Mouse (Mus musculus): Measurements from ENCODE around the gene Rel. TPM values are rescaled to one million over a fixed set of nuclear protein-coding genes. Genes with fewer than 3 reads are reported as not detected.
"Not testable (repeated sequence)": the region's sequence is repeated elsewhere in the genome, so short reads cannot be mapped to it uniquely, and the experiment has no call there.

The Rel gene
- total RNA-seq (2021), result 1 to 10 TPM; 2.2 to 2.5 TPM
- long read RNA-seq, experiment 1, partial matches to known transcripts, result 0 of 1 reads
- long read RNA-seq, experiment 1, other reads (novel, unspliced or antisense), result 1 of 1 reads
- long read RNA-seq, experiment 2, result 0 reads

DNA sequence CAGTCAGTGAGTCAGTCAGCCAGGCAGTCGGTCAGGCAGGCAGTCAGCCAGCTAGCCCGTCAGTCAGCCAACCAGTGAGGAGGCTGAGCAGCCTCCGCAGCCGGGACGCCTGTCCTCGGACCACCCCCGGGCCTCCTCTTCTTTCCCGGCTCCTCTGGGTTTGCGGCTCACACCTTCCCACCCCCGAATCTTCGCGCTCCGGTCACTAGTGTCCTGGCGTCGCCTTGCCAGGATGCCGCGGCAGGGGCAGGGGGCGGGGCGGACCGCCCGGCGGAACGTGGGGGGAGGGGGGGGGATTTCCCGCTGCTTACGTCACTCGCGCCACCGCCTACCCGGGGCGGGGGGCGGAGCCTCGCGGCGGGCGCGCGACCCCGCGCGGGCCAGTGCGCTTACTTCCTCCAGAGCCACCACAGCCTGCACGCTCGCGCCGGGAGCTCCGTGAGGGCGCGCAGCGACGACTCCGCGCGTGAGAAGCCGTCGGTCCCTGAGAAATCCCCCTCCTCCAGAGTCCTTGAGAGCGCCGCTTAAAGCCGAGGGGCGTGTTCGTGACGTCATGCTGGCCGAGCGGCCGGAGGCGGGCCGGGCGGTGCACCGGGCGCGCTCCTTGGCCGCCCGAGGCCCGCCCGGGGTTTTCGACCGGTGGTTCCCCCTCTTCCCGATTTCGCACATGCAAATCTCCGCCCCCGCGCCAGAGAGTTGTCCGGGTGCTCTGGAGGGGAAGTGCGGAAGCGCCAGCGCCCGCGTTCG lies at the start of gene Rel:
Gene Rel (minus strand): TSS at position 211 of the 747 bp plus-strand sequence.
- DNase-seq, result peak; percentile 96

DNA sequence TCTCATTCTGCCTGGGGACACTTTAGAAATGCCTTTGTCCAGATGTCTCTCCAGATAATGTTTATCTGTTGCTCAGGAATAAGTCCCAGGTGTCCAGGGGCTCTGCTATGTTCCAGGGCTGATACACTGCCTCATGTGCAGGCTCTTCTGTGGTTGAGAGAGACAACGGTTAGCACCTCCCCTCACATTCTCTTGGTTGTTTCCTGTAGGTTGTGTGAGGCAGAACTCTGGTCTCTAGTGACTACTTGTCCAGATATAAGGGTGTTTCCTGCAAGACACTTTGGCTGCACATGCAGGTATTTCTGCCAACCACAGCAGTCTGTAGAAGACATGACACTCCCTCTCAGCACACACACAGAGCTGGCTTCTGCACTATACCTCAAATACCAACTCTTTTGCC lies 48.0 kb upstream of the Rel start:
- DNase-seq, result no peak

DNA sequence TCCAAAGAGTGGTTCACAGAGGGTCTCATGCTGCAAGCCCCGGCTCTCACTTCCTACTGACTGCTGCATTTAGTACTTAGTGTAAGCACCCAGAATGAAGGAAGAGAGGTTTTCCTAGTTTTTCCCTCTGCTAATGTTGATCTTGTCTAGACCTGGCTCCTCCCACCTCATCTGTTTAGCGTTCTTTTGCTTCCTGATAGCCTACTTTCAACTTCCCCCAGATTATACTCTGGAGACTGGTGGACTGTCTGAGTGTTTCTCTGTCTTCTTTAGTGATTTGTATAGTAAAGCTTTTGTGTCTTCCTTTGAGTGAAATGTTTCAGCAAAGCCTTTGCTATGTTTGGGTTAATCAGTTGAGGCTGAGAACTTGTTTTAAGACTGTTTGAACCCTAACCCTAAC lies 40.0 kb upstream of the Rel start:
- DNase-seq, result no peak

DNA sequence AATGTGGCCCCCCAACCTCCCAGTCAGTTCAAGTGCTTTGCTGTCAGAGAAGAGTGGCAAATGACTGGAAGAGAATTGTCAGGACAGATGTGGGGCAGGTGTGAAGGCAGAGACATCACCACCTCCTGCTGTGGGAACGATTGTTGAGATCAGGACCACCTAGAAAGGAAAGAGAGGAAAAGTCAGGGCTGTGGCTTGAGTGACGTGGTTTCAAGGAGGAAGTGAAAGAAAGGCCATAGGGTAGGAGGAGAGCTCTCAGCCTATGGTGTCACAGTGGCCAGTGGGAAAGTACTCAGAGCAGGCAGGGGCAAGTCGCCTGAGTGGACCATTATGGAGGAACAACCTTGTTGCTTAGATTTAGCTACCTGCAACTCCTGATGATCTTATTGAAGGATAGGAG lies 34.9 kb upstream of the Rel start:
- DNase-seq, result no peak

DNA sequence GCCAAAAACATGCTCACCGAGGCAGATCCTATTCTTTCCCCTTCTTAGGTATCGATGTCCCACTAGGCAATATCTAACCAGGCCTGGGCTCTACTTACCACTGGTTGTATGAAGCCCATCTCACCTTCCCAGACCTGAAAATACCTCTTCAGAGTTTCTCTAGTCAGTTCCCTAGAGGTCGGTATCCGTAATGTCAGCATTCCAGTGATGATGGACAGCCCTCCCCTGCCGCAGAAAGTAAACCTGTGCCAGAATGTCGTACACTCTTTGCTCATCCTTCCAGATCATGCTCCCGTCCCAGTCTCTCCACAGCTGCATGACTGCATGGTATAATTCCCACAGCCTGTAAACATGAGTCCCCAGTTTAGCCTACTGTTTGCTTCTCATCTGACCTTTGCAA lies 32.4 kb upstream of the Rel start:
- DNase-seq, result no peak

DNA sequence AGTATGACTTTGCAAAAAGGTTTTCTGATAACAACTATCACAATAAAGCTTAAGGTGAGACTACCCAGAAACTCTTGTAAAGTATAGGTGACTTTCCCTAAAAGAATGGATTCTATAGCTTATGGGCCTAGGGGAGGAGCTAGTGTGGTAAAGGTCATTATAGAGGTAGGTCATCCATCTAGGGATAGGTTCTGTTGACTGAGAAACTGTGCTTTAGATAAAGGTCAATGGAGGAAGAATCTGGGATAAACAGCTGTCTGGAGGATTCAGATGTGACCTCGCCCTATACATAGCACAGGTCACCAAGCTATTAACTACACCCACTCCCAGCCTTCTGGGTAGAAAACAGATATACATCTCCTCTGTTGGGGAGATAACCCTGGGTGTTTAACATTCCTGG lies 31.5 kb upstream of the Rel start:
- DNase-seq, result no peak

DNA sequence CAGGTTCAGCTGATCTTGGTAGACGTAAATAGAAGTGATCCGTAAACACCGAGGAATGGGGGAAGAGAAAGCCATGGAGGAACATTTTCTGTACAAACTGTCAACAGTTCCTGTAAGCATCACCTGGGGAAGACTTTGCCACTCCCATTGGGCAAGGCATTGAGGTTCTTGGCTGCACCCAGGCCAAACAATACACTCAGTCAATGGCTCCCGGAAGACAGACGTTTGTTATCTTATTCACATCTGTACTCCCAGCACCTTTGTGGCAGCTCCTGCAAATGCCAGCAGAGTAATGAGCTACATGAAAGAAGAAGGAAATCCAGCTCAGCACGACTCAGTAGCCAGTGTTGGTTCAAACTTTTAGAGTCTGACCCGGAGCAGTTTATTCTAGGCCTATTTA lies 31.1 kb upstream of the Rel start:
- DNase-seq, result no peak

DNA sequence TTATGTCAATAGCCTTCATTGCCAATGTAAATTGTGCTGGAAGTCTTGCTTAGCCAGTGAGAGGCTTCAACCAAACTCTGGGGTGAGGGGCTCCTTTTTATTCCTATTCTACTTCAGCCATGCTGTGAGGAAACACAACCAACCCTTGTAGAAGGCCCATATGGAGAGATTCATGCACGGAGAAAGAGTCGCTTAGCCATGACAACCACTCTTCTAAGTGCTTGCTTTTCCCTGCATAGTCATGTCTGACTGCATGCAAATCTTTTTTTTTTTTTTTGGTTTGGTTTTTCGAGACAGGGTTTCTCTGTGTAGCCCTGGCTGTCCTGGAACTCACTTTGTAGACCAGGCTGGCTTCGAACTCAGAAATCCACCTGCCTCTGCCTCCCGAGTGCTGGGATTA lies 12.9 kb upstream of the Rel start:
- not testable (repeated sequence) for DNase-seq

DNA sequence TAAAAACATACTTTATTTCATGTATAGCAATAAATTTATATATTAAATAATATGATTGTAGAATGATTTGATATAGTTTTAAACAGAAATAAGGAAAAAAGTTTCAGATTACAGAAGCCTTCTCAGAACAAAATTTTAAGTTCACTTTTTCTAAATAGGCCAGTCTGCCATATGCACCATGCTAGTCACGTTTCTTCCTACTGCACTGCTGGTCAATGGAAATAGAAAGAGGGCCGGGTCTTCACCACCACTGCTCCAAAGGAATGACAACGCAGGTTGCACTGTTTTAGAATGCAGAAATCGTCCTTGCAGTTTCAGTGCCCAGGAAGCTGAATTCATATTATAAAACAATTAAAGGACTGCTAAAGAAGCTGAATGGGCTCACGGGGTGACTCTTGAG lies 12.3 kb upstream of the Rel start:
- DNase-seq, result no peak

DNA sequence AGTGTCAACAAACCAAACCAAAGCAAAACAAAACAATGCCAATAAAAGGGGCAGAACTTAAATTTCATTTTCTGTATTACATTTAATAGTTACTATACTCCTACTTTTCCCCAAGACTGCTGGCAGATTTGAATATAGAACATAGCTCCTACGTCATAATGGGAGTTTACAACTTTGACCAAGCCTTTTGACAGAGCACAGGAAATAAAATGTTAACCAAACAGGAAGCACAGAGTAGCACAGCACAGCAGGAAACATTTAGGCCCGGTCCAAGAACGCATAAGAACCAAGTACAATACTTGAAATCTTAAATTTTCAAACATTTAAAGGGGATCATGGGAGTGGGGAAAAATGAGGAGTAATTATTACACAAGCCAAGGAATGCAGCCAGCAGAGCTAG lies 11.3 kb upstream of the Rel start:
- no peak for DNase-seq

DNA sequence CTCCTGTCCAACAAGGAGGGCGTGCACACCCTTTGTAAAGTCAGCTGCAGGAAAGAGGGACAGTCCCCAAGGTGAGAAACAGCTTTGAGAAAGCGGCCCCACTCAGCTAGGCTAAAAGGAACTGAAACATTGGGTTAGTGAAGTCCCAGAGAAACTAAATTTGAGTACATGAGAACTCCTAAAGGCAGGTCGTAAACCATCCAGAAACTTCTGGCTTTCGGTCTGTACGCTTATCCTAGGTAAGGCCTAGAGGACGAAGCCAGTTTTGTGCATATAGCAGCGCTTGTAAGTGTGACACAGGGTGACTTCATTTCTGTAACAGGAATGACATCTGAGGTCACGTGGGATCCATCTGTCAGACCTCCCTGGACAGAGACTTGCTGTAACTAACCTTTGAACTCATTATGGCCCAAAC lies 8.0 kb upstream of the Rel start:
- DNase-seq, result no peak

DNA sequence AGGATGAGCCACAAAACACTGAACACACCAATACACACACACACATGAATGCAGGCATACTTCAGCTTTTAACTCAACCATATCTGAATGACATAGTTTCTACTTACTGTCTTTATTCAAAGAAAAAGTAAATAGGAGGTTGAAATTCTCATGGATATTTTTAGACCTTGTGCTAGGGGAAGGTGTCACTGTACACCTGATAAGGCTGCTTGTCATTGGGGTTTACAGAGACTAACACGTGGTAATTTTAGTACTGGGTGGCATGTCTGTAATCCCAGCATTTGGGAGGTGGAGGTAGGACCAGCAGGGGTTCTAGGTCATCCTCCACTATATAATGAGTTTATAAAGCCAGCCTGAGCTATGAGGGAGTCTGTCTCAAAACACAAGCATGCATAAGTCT lies 1.7 kb upstream of the Rel start:
- no peak for DNase-seq

DNA sequence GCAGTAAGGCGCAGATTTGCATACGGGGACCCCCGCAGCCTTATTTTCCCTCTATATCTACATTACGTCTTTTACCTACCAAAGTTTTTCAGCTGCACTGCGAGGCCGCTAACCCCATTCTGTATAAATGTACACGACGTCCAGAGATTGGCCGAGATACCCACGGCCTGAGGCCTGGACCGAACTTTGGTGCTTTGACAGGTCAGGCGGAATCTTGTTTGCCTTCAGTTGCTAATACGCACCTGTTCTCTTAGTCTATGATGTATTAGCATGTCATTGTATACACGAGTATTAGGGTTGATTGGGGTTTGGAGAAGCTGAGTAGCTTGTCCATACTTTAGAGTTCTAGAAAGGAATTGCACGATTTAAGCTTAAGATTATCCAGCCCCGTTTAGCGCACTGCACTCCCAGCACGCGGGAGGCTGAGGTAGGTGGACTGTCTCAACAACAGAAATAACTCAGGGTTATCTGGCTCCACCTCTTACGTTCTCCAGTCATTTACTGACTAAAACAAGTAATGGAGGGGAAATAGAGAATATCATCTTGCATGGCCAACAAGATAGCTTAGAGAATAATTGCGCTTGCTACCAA lies 832 bp upstream of the Rel start:
- no peak for DNase-seq

DNA sequence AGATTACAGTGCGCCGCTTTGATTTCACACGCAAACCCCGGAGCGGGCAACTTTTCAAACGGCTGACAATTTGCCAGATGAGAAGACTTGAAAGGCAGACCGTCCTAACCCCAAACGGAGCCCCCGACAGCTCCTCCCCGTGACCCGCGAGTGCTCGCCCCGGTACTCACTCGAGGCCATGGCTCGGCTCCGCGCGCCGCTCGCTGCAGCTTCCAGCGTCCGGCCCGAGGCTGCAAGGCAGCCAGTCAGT lies 335 bp downstream of the Rel start:
- DNase-seq, result no peak

DNA sequence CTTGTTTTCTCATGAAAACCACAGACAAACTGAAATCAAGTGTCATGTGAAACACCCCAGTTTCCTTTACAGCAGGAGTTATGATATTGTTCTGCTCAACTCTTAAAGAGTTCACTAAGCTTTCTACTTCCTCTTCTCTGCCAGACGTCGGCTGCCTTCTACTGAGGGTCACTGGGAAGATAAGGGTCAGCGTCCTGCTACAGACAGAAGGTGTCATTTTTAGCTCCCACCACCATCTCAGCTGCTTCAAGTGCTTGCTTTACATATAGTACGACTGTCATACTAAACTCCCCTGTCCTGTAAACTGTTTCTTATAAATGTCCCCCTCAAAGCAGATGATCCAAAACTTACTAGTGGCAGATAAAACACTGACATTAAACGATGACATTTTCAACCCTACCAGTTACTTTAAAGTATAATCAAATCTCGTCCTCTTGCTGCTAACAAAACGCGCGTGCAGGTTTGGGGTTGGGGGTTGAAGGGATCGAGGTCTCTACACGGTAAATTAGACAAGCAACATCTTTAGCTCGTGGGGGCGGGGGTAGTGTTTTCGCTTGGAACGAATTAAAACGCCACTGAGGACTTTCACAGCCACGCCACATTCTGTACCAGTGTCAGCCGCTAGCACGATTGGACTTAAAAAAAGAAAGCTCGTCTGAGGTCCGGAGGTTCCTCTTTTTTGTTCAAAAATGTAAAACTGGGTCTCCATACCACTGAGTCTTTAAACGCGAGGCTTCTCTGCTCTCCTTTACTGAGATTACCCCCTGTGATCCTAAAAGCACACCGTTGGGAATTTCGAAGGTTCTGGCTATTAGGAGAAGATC lies 872 bp downstream of the Rel start:
- DNase-seq, result peak; percentile 8

DNA sequence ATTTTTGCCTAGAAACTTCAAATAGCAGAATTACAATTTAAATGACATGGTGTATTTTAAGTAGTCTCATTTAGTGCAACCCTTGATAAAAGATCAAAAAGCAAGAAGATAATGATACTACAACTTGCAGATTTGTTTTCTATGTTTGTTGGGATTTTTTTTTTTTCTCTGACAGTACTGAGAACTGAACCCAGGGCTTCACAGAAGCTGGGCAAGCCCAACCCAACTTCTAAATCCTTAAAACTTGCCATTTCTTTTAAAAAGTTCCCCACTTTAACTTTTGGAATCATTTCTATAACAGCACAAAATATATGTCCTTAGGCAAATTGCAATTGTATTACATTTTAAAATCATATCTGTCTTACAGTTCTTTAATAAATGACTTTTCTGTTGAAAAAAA lies 1.7 kb downstream of the Rel start:
- no peak for DNase-seq

DNA sequence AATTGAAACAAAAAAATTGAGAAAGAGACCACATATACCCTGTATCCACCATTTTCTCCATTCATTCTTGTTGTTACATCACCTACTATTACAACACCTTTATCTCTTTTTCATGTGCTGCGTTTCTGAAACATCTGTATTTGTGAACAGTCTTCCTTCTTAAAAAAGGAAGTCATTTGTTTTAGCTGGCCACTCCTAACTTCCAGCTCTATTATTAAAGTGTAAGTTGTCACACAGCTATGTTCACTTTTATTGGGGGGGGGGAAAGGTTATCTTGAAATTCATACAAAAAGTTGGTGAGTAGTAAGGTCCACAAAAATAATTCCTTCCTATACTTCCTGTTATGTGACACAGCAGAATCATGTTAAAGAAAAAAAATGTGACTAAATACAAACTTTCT lies 2.8 kb downstream of the Rel start:
- DNase-seq, result no peak

DNA sequence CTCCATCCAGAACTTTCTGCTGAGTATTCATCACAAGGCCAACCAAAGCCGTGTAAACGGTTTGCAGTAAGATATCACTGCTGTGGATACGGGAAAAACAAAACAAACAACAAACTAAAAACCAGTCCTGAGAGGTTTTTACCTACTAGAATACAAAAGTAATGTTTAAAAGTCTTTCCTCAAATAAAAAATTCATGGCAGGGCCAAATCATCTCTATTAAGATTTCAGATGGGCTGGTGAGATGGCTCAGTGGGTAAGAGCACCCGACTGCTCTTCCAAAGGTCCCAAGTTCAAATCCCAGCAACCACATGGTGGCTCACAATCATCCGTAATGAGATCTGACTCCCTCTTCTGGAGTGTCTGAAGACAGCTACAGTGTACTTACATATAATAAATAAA lies 3.4 kb downstream of the Rel start:
- DNase-seq, result not testable (repeated sequence)

DNA sequence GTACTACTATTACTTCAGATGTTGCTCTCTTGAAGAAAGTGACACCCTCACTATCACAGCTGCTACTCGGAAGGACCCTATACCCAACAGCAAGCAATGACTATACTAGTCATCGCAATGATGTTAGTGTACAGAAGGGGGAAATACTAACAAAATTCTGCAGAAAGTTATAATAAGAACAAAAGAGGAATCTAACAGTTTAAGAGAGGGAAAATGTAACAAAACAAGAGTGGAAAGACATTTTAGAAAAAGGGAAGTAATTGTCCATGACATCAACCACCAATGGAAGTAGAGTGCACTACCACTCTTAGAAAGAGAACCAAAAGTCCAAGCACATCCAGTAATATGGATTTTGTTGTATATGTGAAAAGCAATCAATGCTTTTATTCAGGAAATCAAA lies 8.1 kb downstream of the Rel start:
- DNase-seq, result no peak

DNA sequence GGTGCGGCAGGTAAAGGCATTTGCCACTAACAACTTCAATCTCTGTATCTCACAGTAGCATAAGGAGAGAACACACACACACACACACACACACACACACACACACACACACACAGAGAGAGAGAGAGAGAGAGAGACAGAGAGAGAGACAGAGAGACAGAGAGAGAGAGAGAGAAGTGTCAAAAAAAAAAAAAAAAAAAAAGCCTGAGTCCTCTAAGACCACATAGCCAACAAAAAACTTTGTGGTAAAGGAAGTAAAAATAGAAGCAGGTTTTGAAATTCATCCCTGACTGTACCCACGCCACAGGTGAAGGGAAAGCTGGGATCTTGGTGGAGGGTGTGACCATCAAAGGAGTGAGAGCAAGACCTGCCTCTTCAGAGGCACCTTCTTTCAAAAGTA lies 12.6 kb downstream of the Rel start:
- no peak for DNase-seq

DNA sequence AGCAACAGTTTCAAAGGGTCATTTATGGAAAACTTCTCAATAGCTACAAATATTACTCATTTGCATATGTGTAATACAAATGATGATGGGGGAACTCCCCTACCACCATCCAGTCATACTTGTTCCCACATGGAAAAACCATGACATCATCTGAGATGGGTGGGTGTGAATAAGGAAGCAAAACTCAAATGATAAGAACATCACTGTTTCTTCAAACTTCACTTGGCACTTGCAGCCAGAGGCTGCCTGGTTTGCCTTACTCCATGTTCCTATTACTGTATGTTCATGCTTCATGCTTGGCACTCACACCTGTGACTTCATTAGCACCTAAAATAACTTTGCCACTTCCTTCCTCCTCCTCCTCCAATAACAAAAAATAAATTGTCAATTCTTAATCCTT lies 16.4 kb downstream of the Rel start:
- no peak for DNase-seq

DNA sequence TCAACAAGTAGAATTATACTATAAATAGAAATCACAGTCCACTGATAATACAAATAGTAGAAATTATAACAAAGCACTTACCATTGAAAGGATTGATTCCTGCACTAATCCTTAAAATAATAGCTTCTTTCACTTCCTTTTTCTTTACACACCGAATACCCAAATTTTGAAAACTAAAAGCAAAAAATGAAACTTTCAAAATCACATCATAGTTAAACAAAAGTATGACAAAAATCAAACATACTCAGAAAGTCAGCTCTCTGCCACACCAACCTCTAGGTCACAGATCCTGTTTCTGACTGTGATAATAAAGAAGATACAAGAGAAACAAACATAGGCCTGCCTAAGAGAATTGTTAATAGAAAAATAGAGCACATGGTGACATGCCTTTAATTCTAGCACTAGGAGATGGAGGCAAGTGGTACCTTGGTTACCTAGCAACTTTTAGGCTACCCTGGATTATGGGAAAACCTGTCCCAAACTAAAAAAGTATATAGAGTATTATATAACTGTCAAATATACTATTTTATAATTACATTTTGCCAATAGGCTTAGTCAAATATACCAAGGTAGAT lies 17.5 kb downstream of the Rel start:
- DNase-seq, result no peak

DNA sequence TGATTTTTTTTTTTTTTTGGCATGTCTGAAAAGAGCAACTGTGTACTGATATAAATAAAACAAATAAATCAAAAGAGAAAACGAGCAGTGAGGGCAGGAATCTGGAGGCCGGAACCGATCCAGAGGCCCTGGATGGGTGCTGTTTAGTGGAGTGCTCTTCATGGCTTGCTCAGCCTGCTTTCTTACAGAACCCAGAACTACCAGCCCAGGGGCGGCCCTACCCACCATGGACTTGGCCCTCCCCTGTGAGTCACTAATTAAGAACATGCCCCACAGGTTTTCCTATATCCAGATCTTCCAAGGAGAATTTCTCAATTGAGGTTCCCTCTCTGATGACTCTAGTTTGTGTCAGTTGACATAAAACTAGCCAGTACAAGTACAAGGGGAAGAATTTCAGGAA lies 24.7 kb downstream of the Rel start:
- DNase-seq, result no peak

Data from gastrocnemius, postnatal 25 days (tissue).